Mouse (Mus musculus) heart, embryonic 15.5 days (tissue): ENCODE data around the gene Meis3. TPM values are rescaled to one million over a fixed set of nuclear protein-coding genes. Genes with fewer than 3 reads are reported as not detected.

Experiments
- ATAC-seq: fragments of 200-750 bp; cut with Nextera tagmentation; replicated peaks from 2 replicates; pipeline ENCODE4 v1.8.0; 2017; ENCODE audit warnings: low read depth, moderate TSS enrichment; ENCODE audit not compliant: insufficient number of reproducible peaks, insufficient read depth, low FRiP score
- H3K27ac ChIP-seq: fragments of 300-500 bp; sonication (generic); 2 replicates; pipeline ENCODE4 v1.5.1; 2015; ENCODE audit warnings: mild to moderate bottlenecking, inconsistent platforms
- H3K27me3 ChIP-seq: fragments of 300-500 bp; sonication (generic); 2 replicates; pipeline ENCODE4 v1.6.1; 2015; ENCODE audit warnings: inconsistent platforms
- H3K36me3 ChIP-seq: fragments of 300-500 bp; sonication (generic); 2 replicates; pipeline ENCODE4 v1.6.1; 2015; ENCODE audit warnings: mild to moderate bottlenecking, inconsistent platforms
- H3K4me1 ChIP-seq: fragments of 300-500 bp; sonication (generic); replicated peaks from 2 replicates; pipeline ENCODE4 v1.6.1; 2015; ENCODE audit warnings: inconsistent platforms
- H3K4me2 ChIP-seq: fragments of 300-500 bp; sonication (generic); 2 replicates; pipeline ENCODE4 v1.6.1; 2015; ENCODE audit warnings: inconsistent platforms, mild to moderate bottlenecking, moderate library complexity
- H3K4me3 ChIP-seq: fragments of 300-500 bp; sonication (generic); 2 replicates; pipeline ENCODE4 v1.5.1; 2015; ENCODE audit warnings: mild to moderate bottlenecking, inconsistent platforms
- H3K9ac ChIP-seq: fragments of 300-500 bp; sonication (generic); 2 replicates; pipeline ENCODE4 v1.6.1; 2015; ENCODE audit warnings: mild to moderate bottlenecking, inconsistent platforms
- H3K9me3 ChIP-seq: fragments of 300-500 bp; sonication (generic); replicated peaks from 2 replicates; pipeline ENCODE4 v1.6.1; 2016; ENCODE audit warnings: inconsistent platforms
- WGBS: fragments of 180-500 bp; shearing (Covaris S2); methylation state at CpG from one replicate; pipeline ENCODE4 v1.1.7; 2015; ENCODE audit warnings: mixed read lengths; 5-methylcytosine and 5-hydroxymethylcytosine counted together
- polyA plus RNA-seq: library from polyadenylated mRNA; unstranded; fragments of >200 nt; fragmentation: Nextera tagmentation; extraction: Ambion mirVana; gene quantifications from 2 replicates; pipeline ENCODE4 v1.2.1, GENCODE M21; 2015

The Meis3 gene
- polyA plus RNA-seq, 1 experiment from 2014 or later: 14.3 TPM

DNA sequence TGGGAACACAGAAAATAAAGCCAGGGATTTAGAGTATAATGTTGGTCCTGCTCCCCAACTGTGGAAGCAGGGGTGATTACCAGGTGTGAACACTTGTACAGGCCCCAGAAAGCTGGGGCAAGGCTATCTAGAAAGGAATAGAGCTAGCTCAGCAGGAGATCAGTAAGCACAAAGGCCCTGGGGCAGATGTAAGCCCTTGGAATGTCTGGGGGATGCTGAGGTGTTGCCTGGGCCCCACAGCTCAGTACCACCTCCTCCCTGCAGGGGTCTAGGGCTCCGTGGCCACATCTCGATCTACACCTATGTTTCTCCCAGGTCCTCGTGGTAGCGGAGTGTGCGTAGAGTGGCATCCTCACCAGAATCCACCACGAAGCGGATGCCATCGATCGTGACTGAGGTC, 39.1 kb downstream of the Meis3 start:
- peaks cover 34% of the 10 kb centered on the region for H3K36me3 ChIP-seq
- no peaks in the 10 kb centered on the region for H3K27me3 ChIP-seq
- no peaks in the 10 kb centered on the region for H3K9me3 ChIP-seq
- WGBS: 87% methylated on average over 9 of the region's 9 CpGs
- no peak overlapping the region for H3K27ac ChIP-seq
- H3K9ac ChIP-seq: no peak overlapping the region
- ATAC-seq: no peak
- no peaks in the 10 kb centered on the region for H3K4me1 ChIP-seq
- H3K4me3 ChIP-seq: no peak overlapping the region
- H3K4me2 ChIP-seq: no peak overlapping the region

DNA sequence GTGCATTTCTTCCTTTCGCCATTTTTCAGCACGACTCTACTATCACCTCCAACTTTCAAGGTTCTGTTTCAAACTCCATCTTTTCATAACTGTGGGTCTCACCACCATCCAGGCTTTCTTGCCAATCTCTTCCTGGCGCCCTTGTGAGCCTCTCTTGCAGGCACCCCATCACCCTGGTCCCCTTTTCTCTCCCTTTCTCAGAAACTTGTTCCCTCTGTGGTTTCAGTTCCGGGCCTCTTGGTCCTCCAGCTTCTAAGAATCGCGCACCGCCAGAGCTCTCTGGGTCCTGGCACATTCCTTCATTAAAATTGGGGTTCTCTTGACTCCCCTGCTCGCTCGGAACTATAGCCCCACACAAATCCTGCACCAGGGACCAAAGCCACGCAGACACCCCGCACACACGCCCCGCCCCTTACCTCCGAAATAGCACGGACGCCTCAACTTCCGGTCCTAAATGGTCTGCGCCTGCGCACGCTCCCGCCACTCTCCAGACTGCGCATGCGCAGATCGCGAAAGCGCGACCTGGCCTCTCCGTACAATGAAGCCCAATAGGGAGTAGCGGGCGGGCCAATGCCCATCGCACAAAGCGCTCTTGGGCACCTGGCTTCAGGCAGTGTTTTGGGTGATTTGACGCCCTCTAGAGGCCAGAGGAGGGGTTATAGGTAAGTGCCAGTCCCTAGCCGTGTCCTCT, 46.8 kb downstream of the Meis3 start, which contains the start of gene Dhx34:
TSS of gene Dhx34 (minus strand) at position 456 of the 691 bp plus-strand sequence.
- ATAC-seq: peak; percentile 93
- Histone ChIP-seq H3K27me3 (no peaks in the 10 kb centered on the region; the same call in 1 of the 2 replicates), H3K9me3 (no peaks in the 10 kb centered on the region), H3K36me3 (peaks cover 13% of the 10 kb centered on the region; the same call in 1 of the 2 replicates), H3K9ac (peak within 1 kb of the TSS; percentile 71), H3K4me1 (peaks cover 7% of the 10 kb centered on the region), H3K27ac (peak within 1 kb of the TSS; percentile 70), H3K4me2 (peak within 1 kb of the TSS; percentile 66), H3K4me3 (peak within 1 kb of the TSS; percentile 63)
- WGBS: 1% methylated on average over 34 of the region's 34 CpGs

DNA sequence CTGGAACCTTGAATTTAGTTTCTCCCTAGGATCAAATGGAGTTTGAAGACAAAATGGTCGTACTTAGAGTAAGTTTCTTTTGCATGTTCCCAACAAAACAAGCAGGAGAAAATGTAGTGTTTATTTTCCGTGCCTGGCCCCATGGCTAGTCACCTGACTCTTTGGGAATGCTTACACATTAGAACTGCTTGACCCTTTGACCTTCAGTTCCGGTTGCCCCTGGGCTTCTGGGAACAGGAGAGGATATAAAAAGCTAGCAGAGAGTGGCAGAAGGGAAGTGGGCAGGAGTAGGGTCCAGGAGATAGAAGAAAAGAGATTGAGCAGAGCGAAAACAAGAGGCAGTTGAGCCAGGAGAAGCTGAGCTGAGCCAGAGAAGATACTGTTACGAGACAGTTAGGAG, 55.0 kb downstream of the Meis3 start:
- Histone ChIP-seq H3K4me3 (no peak overlapping the region), H3K9ac (no peak overlapping the region), H3K27me3 (no peaks in the 10 kb centered on the region; the same call in 1 of the 2 replicates), H3K36me3 (no peaks in the 10 kb centered on the region), H3K4me2 (no peak overlapping the region), H3K27ac (no peak overlapping the region; the same call in 1 of the 2 replicates), H3K9me3 (no peaks in the 10 kb centered on the region), H3K4me1 (peaks cover 8% of the 10 kb centered on the region; the same call in 1 of the 2 replicates)
- no peak for ATAC-seq
- WGBS: 34% methylated on average over 5 of the region's 5 CpGs

Other genes with a start within 250 kb of the Meis3 start
- 118 and 124 TPM in 2 replicates for gene Nop53, start 229.0 kb upstream of the Meis3 start, polyA plus RNA-seq
- gene Ehd2, start 207.5 kb upstream of the Meis3 start, polyA plus RNA-seq: 62.8 TPM in 2 replicates
- gene Bicra, start 127.2 kb upstream of the Meis3 start, polyA plus RNA-seq: 3.5 and 5.7 TPM in 2 replicates
- gene Zfp541, start 113.3 kb upstream of the Meis3 start, polyA plus RNA-seq: not detected in 2 replicates
- gene Napa, start 76.6 kb upstream of the Meis3 start, polyA plus RNA-seq: 130 and 161 TPM in 2 replicates
- gene Kptn, start 55.2 kb upstream of the Meis3 start, polyA plus RNA-seq: 29.9 and 35.0 TPM in 2 replicates
- 0.13 TPM in 2 replicates for gene Slc8a2, start 45.3 kb upstream of the Meis3 start, polyA plus RNA-seq
- 7.6 and 12.4 TPM in 2 replicates for gene Dhx34, start 46.9 kb downstream of the Meis3 start, polyA plus RNA-seq
- 0.76 and 1.1 TPM in 2 replicates for gene C5ar2, start 69.1 kb downstream of the Meis3 start, polyA plus RNA-seq
- 2.0 and 4.1 TPM in 2 replicates for gene C5ar1, start 84.5 kb downstream of the Meis3 start, polyA plus RNA-seq
- 8.8 and 11.1 TPM in 2 replicates for gene Inafm1, start 98.5 kb downstream of the Meis3 start, polyA plus RNA-seq
- gene Ccdc9, start 111.7 kb downstream of the Meis3 start, polyA plus RNA-seq: 14.4 and 18.3 TPM in 2 replicates
- gene Bbc3, start 133.3 kb downstream of the Meis3 start, polyA plus RNA-seq: 6.6 and 6.9 TPM in 2 replicates
- 187 and 209 TPM in 2 replicates for gene Sae1, start 212.7 kb downstream of the Meis3 start, polyA plus RNA-seq
- gene Zc3h4, start 225.8 kb downstream of the Meis3 start, polyA plus RNA-seq: 7.9 and 13.2 TPM in 2 replicates